Mouse (Mus musculus): ENCODE data around the gene Med21. TPM values are rescaled to one million over a fixed set of nuclear protein-coding genes. Genes with fewer than 3 reads are reported as not detected.

Gene Med21
- polyA plus RNA-seq (2016; fragmentation: Nextera tagmentation; extraction: Ambion mirVana), result 117 and 125 TPM in 2 replicates

GRCm38 (mm10) chr6:146642276-146643183, at the start of gene Med21, which contains the start of gene Tm7sf3:
Gene Med21, plus strand, starts transcription at chr6:146642547.
Gene Tm7sf3, minus strand, starts transcription at chr6:146642824.
- Histone ChIP-seq H3K4me2 (peak within 1 kb of the TSS; percentile 81), H3K4me1 (peaks cover 8% of the 10 kb centered on the region), H3K27me3 (no peaks in the 10 kb centered on the region), H3K9me3 (no peaks in the 10 kb centered on the region), H3K27ac (peak within 1 kb of the TSS; percentile 88), H3K9ac (peak within 1 kb of the TSS; percentile 85), H3K4me3 (replicated peaks) (peak within 1 kb of the TSS; percentile 84), H3K36me3 (replicated peaks) (no peaks in the 10 kb centered on the region)
- WGBS, result under 1% methylated on average over 58 of the region's 60 CpGs
- peak; percentile 97 for ATAC-seq (ENCODE audit: low FRiP score)

- Histone ChIP-seq H3K36me3 (replicated peaks) (peaks cover 78% of the 10 kb centered on the region), H3K27ac (no peak overlapping the region), H3K4me1 (no peaks in the 10 kb centered on the region), H3K27me3 (no peaks in the 10 kb centered on the region), H3K4me2 (no peak overlapping the region), H3K9ac (no peak overlapping the region), H3K4me3 (replicated peaks) (no peak overlapping the region), H3K9me3 (no peaks in the 10 kb centered on the region)
- no peak for ATAC-seq (ENCODE audit: low FRiP score)
- WGBS, result 91% methylated on average over 4 of the region's 4 CpGs
Measured at GRCm38 (mm10) chr6:146602601-146603000, 39.7 kb upstream of the Med21 start.

GRCm38 (mm10) chr6:146603651-146604050, 38.7 kb upstream of the Med21 start:
- H3K9ac ChIP-seq, result no peak overlapping the region
- H3K4me2 ChIP-seq, result no peak overlapping the region
- no peaks in the 10 kb centered on the region for H3K4me1 ChIP-seq
- no peaks in the 10 kb centered on the region for H3K9me3 ChIP-seq
- no peak overlapping the region for H3K27ac ChIP-seq
- H3K36me3 ChIP-seq (replicated peaks), result peaks cover 74% of the 10 kb centered on the region
- WGBS, result 88% methylated on average over 10 of the region's 10 CpGs
- no peak overlapping the region for H3K4me3 ChIP-seq (replicated peaks)
- H3K27me3 ChIP-seq, result no peaks in the 10 kb centered on the region
- ATAC-seq (ENCODE audit: low FRiP score), result no peak

- no peak for ATAC-seq (ENCODE audit: low FRiP score)
- Histone ChIP-seq H3K36me3 (replicated peaks) (peaks cover 61% of the 10 kb centered on the region), H3K4me2 (no peak overlapping the region), H3K27me3 (no peaks in the 10 kb centered on the region), H3K9ac (no peak overlapping the region), H3K9me3 (no peaks in the 10 kb centered on the region), H3K4me3 (replicated peaks) (no peak overlapping the region), H3K4me1 (no peaks in the 10 kb centered on the region), H3K27ac (no peak overlapping the region)
- 90% methylated on average over 6 of the region's 6 CpGs for WGBS
Measured at GRCm38 (mm10) chr6:146611385-146611784, 31.0 kb upstream of the Med21 start.

GRCm38 (mm10) chr6:146611897-146612296, 30.4 kb upstream of the Med21 start:
- no peaks in the 10 kb centered on the region for H3K9me3 ChIP-seq
- no peak overlapping the region for H3K4me3 ChIP-seq (replicated peaks)
- H3K36me3 ChIP-seq (replicated peaks), result peaks cover 61% of the 10 kb centered on the region
- no peak overlapping the region for H3K27ac ChIP-seq
- no peak for ATAC-seq (ENCODE audit: low FRiP score)
- no peaks in the 10 kb centered on the region for H3K27me3 ChIP-seq
- no peak overlapping the region for H3K9ac ChIP-seq
- no peak overlapping the region for H3K4me2 ChIP-seq
- no peaks in the 10 kb centered on the region for H3K4me1 ChIP-seq
- WGBS, result 90% methylated on average over 7 of the region's 7 CpGs

- no peak overlapping the region for H3K4me3 ChIP-seq (replicated peaks)
- no peaks in the 10 kb centered on the region for H3K27me3 ChIP-seq
- H3K27ac ChIP-seq, result no peak overlapping the region
- no peaks in the 10 kb centered on the region for H3K9me3 ChIP-seq
- no peak overlapping the region for H3K4me2 ChIP-seq
- H3K36me3 ChIP-seq (replicated peaks), result peaks cover 62% of the 10 kb centered on the region
- no peak overlapping the region for H3K9ac ChIP-seq
- 90% methylated on average over 5 of the region's 5 CpGs for WGBS
- ATAC-seq (ENCODE audit: low FRiP score), result no peak
- H3K4me1 ChIP-seq, result no peaks in the 10 kb centered on the region
Measured at GRCm38 (mm10) chr6:146612736-146613135, 29.6 kb upstream of the Med21 start.

- H3K4me3 ChIP-seq (replicated peaks), result no peak overlapping the region
- ATAC-seq (ENCODE audit: low FRiP score), result no peak
- no peaks in the 10 kb centered on the region for H3K27me3 ChIP-seq
- H3K27ac ChIP-seq, result no peak overlapping the region
- no peaks in the 10 kb centered on the region for H3K9me3 ChIP-seq
- no peak overlapping the region for H3K9ac ChIP-seq
- H3K36me3 ChIP-seq (replicated peaks), result peaks cover 69% of the 10 kb centered on the region
- no peak overlapping the region for H3K4me2 ChIP-seq
- H3K4me1 ChIP-seq, result no peaks in the 10 kb centered on the region
- WGBS, result 88% methylated on average over 5 of the region's 5 CpGs
Measured at GRCm38 (mm10) chr6:146613907-146614306, 28.4 kb upstream of the Med21 start.

GRCm38 (mm10) chr6:146614541-146614940, 27.8 kb upstream of the Med21 start:
- no peaks in the 10 kb centered on the region for H3K27me3 ChIP-seq
- H3K9ac ChIP-seq, result no peak overlapping the region
- H3K4me2 ChIP-seq, result no peak overlapping the region
- WGBS, result 94% methylated on average over 5 of the region's 5 CpGs
- ATAC-seq (ENCODE audit: low FRiP score), result no peak
- no peaks in the 10 kb centered on the region for H3K9me3 ChIP-seq
- no peaks in the 10 kb centered on the region for H3K4me1 ChIP-seq
- no peak overlapping the region for H3K27ac ChIP-seq
- H3K36me3 ChIP-seq (replicated peaks), result peaks cover 67% of the 10 kb centered on the region
- H3K4me3 ChIP-seq (replicated peaks), result no peak overlapping the region

GRCm38 (mm10) chr6:146615891-146616290, 26.5 kb upstream of the Med21 start:
- no peak overlapping the region for H3K4me2 ChIP-seq
- no peaks in the 10 kb centered on the region for H3K27me3 ChIP-seq
- peaks cover 56% of the 10 kb centered on the region for H3K36me3 ChIP-seq (replicated peaks)
- no peak overlapping the region for H3K4me3 ChIP-seq (replicated peaks)
- H3K9me3 ChIP-seq, result no peaks in the 10 kb centered on the region
- no peak for ATAC-seq (ENCODE audit: low FRiP score)
- 94% methylated on average over 8 of the region's 8 CpGs for WGBS
- H3K27ac ChIP-seq, result no peak overlapping the region
- H3K4me1 ChIP-seq, result no peaks in the 10 kb centered on the region
- H3K9ac ChIP-seq, result no peak overlapping the region

- WGBS, result 91% methylated on average over 2 of the region's 2 CpGs
- Histone ChIP-seq H3K4me1 (no peaks in the 10 kb centered on the region), H3K9me3 (no peaks in the 10 kb centered on the region), H3K4me2 (no peak overlapping the region), H3K27me3 (no peaks in the 10 kb centered on the region), H3K27ac (no peak overlapping the region), H3K36me3 (replicated peaks) (peaks cover 54% of the 10 kb centered on the region), H3K4me3 (replicated peaks) (no peak overlapping the region), H3K9ac (no peak overlapping the region)
- no peak for ATAC-seq (ENCODE audit: low FRiP score)
Measured at GRCm38 (mm10) chr6:146616670-146617069, 25.7 kb upstream of the Med21 start.

GRCm38 (mm10) chr6:146628123-146628522, 14.2 kb upstream of the Med21 start:
- H3K4me1 ChIP-seq, result peaks cover 13% of the 10 kb centered on the region
- peak; percentile 53; the same call in 1 of the 2 replicates for ATAC-seq (ENCODE audit: low FRiP score)
- no peaks in the 10 kb centered on the region for H3K27me3 ChIP-seq
- H3K9ac ChIP-seq, result no peak overlapping the region
- H3K4me3 ChIP-seq (replicated peaks), result no peak overlapping the region
- H3K4me2 ChIP-seq, result no peak overlapping the region
- H3K9me3 ChIP-seq, result no peaks in the 10 kb centered on the region
- WGBS, result 96% methylated on average over 3 of the region's 3 CpGs
- 0 out of 2 replicates have a peak, but pooled peaks cover 4% of the 10 kb centered on the region for H3K36me3 ChIP-seq (replicated peaks)
- H3K27ac ChIP-seq, result no peak overlapping the region

GRCm38 (mm10) chr6:146629781-146630756, 12.3 kb upstream of the Med21 start:
- no peaks in the 10 kb centered on the region for H3K27me3 ChIP-seq
- no peaks in the 10 kb centered on the region for H3K36me3 ChIP-seq (replicated peaks)
- no peaks in the 10 kb centered on the region for H3K9me3 ChIP-seq
- no peak overlapping the region for H3K27ac ChIP-seq
- WGBS, result 82% methylated on average over 9 of the region's 9 CpGs
- peaks cover 21% of the 10 kb centered on the region for H3K4me1 ChIP-seq
- no peak overlapping the region for H3K4me3 ChIP-seq (replicated peaks)
- no peak overlapping the region for H3K4me2 ChIP-seq
- no peak overlapping the region for H3K9ac ChIP-seq
- no peak for ATAC-seq (ENCODE audit: low FRiP score)
